Mouse (Mus musculus) lung, postnatal 0 days (tissue): ENCODE results near the gene Tubb5.

Experiments
- CTCF ChIP-seq: IDR thresholded peaks from 2 replicates; pipeline ENCODE4 v1.5.1; 2016; ENCODE audit warnings: antibody characterized with exemption, mild to moderate bottlenecking
- EP300 ChIP-seq: IDR thresholded peaks from 2 replicates; pipeline ENCODE4 v1.6.1; 2016; ENCODE audit warnings: antibody characterized with exemption, mild to moderate bottlenecking, control low read depth

- TF ChIP-seq CTCF (peak; percentile 73), EP300 (no peak)
These were observed 23.2 kb upstream of the Tubb5 start, which contains the start of gene Nrm for GRCm38 (mm10) chr17:35861198-35861857.
